Mouse (Mus musculus): ENCODE results near the gene Crispld2.

Gene Crispld2

GRCm38 (mm10) chr8:120037199-120037598 is 45.0 kb downstream of the Crispld2 start:
- DNase-seq, result peak; percentile 54 to 59

GRCm38 (mm10) chr8:120037611-120038010 is 45.4 kb downstream of the Crispld2 start:
- no peak for DNase-seq

- no peak for DNase-seq
These were observed 46.5 kb downstream of the Crispld2 start for GRCm38 (mm10) chr8:120038741-120039140.

- DNase-seq, result no peak
These were observed 47.2 kb downstream of the Crispld2 start for GRCm38 (mm10) chr8:120039313-120039919.

- peak; percentile 51 to 65 for DNase-seq
These were observed 48.6 kb downstream of the Crispld2 start for GRCm38 (mm10) chr8:120040861-120041260.

- no peak for DNase-seq
These were observed 50.5 kb downstream of the Crispld2 start for GRCm38 (mm10) chr8:120042542-120043312.

- DNase-seq, result no peak
These were observed 52.7 kb downstream of the Crispld2 start for GRCm38 (mm10) chr8:120044907-120045306.

GRCm38 (mm10) chr8:120045471-120045870 is 53.2 kb downstream of the Crispld2 start:
- DNase-seq, result no peak

- peak; percentile 93 to 96 for DNase-seq
These were observed 54.2 kb downstream of the Crispld2 start for GRCm38 (mm10) chr8:120046258-120047020.

- DNase-seq, result no peak
These were observed 57.7 kb downstream of the Crispld2 start for GRCm38 (mm10) chr8:120049949-120050348.

- no peak for DNase-seq
These were observed 58.1 kb downstream of the Crispld2 start for GRCm38 (mm10) chr8:120050376-120050775.

- peak; percentile 36 to 42 for DNase-seq
These were observed 58.8 kb downstream of the Crispld2 start for GRCm38 (mm10) chr8:120051006-120051405.

- no peak for DNase-seq
These were observed 59.7 kb downstream of the Crispld2 start for GRCm38 (mm10) chr8:120051908-120052307.

- DNase-seq, result no peak
These were observed 60.1 kb downstream of the Crispld2 start for GRCm38 (mm10) chr8:120052318-120052717.

- no peak for DNase-seq
These were observed 62.6 kb downstream of the Crispld2 start for GRCm38 (mm10) chr8:120054833-120055232.

GRCm38 (mm10) chr8:120057078-120057477 is 64.8 kb downstream of the Crispld2 start:
- DNase-seq, result peak in 1 of 2 experiments; percentile 39

- DNase-seq, result no peak
These were observed 70.5 kb downstream of the Crispld2 start for GRCm38 (mm10) chr8:120062742-120063141.

- DNase-seq, result no peak
These were observed 71.1 kb downstream of the Crispld2 start for GRCm38 (mm10) chr8:120063326-120063725.

- no peak for DNase-seq
These were observed 73.4 kb downstream of the Crispld2 start for GRCm38 (mm10) chr8:120065611-120066010.

- no peak for DNase-seq
These were observed 74.0 kb downstream of the Crispld2 start for GRCm38 (mm10) chr8:120066226-120066625.

- peak; percentile 83 to 89 for DNase-seq
These were observed 75.9 kb downstream of the Crispld2 start for GRCm38 (mm10) chr8:120067936-120068668.

GRCm38 (mm10) chr8:120071684-120072083 is 79.4 kb downstream of the Crispld2 start:
- DNase-seq, result peak; percentile 86 to 92

- peak in 1 of 2 experiments; percentile 19 for DNase-seq
These were observed 80.0 kb downstream of the Crispld2 start for GRCm38 (mm10) chr8:120072259-120072658.

All from kidney, postnatal 36 days (tissue).